Comparison of ENCODE assay signal across 12 mouse cellular contexts in the genomic region with DNA sequence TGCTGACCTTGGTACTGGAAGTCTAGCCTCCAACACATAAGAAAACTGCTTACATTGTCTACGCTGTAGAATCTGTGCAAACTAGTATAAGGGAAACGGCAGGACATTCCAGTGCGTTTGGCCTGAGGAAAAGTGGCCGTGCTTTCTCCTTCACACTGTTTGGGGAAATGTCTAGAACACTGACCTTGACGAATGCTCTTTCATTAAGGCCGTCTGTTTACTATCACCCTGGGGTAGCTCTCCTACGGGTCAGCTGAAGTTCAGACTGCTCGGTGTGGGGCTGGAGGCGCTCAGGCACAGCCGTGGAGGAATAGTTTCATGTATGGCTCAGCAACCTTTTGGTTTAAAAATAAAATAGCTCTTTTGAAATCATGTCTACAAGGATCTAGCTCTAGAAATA. TPM values are rescaled to one million over a fixed set of nuclear protein-coding genes. Genes with fewer than 3 reads are reported as not detected.
DNase-seq lines count a peak whose midpoint lies in the region; ATAC-seq and TF ChIP-seq lines count a peak whose summit lies in the region.
"Had no signal": no experiment of that assay in that cellular context is flagged by ENCODE, and none has a peak within 500 bp of the region (broad histone marks: within the 10 kb centered on the region; RNA-seq: fewer than 3 reads in every experiment).

No protein-coding gene starts in this region.

- H3K27me3 ChIP-seq in heart, embryonic 10.5 days (ENCODE audit: insufficient read depth, poor library complexity, severe bottlenecking), result no peaks in the 10 kb centered on the region
- no peaks in the 10 kb centered on the region for H3K27me3 ChIP-seq in ES-Bruce4 (ENCODE audit: control insufficient read depth, insufficient read depth, low read length, poor library complexity, severe bottlenecking)
- H3K27me3 ChIP-seq in embryonic facial prominence, embryonic 11.5 days (ENCODE audit: control insufficient read depth, insufficient read depth, low read length), result no peaks in the 10 kb centered on the region
- H3K27me3 ChIP-seq in kidney, postnatal 0 days (ENCODE audit: insufficient read depth, low read length), result no peaks in the 10 kb centered on the region
- H3K27me3 ChIP-seq: midbrain, embryonic 12.5 days had no signal

- TF ChIP-seq EP300 in ES-Bruce4 (IDR thresholded peaks at IDR 0.05; ENCODE audit: insufficient read depth, low read depth, low read length), result 0 out of 2 replicates have a peak, but pooled peaks have one; percentile 31

- no peak overlapping the region for H3K4me2 ChIP-seq in embryonic facial prominence, embryonic 11.5 days (ENCODE audit: low read depth, low read length)
- H3K4me2 ChIP-seq in kidney, postnatal 0 days (ENCODE audit: low read length), result no peak overlapping the region
- H3K4me2 ChIP-seq: limb, embryonic 12.5 days; midbrain, embryonic 12.5 days had no signal

- TF ChIP-seq POLR2A in ES-Bruce4 (IDR thresholded peaks at IDR 0.05; ENCODE audit: insufficient read depth, low read length), result no peak

- no peaks in the 10 kb centered on the region for H3K36me3 ChIP-seq in heart, embryonic 10.5 days
- H3K36me3 ChIP-seq in ES-Bruce4 (ENCODE audit: control insufficient read depth, insufficient read depth, low read length, poor library complexity, severe bottlenecking), result no peaks in the 10 kb centered on the region
- H3K36me3 ChIP-seq in embryonic facial prominence, embryonic 11.5 days (replicated peaks; ENCODE audit: control insufficient read depth, insufficient read depth, low read depth, low read length), result no peaks in the 10 kb centered on the region
- H3K36me3 ChIP-seq in kidney, postnatal 0 days (ENCODE audit: insufficient read depth, low read length), result no peaks in the 10 kb centered on the region
- H3K36me3 ChIP-seq: limb, embryonic 12.5 days; midbrain, embryonic 12.5 days had no signal

- ATAC-seq in embryonic facial prominence, embryonic 11.5 days (replicated peaks; ENCODE audit: insufficient number of reproducible peaks, low FRiP score, low TSS enrichment, low read depth), result no peak
- ATAC-seq in kidney, postnatal 0 days (replicated peaks; ENCODE audit: low FRiP score, low read depth), result peak; percentile 86
- no peak for ATAC-seq in CD4-positive, CD25-positive, alpha-beta regulatory T cell, adult 4 months

- 0 out of 2 replicates have a peak overlapping the region, but pooled peaks have one; percentile 12 for H3K4me3 ChIP-seq in heart, embryonic 10.5 days
- no peak overlapping the region for H3K4me3 ChIP-seq in ES-Bruce4 (ENCODE audit: low read depth, low read length)
- no peak overlapping the region for H3K4me3 ChIP-seq in embryonic facial prominence, embryonic 11.5 days (ENCODE audit: low read depth, low read length)
- H3K4me3 ChIP-seq in kidney, postnatal 0 days (replicated peaks; ENCODE audit: low read depth, low read length), result no peak overlapping the region
- H3K4me3 ChIP-seq: limb, embryonic 12.5 days; midbrain, embryonic 12.5 days had no signal

- no peak for DNase-seq in heart, embryonic 10.5 days (ENCODE audit: low spot score)
- DNase-seq in heart, postnatal 25 days (ENCODE audit: low spot score), result no peak
- DNase-seq in embryonic facial prominence, embryonic 11.5 days (ENCODE audit: low spot score), result peak; percentile 48
- peak; percentile 57 for DNase-seq in kidney, postnatal 0 days (ENCODE audit: low spot score)
- no peak for DNase-seq in retina, embryonic 14.5 days (ENCODE audit: low spot score)
- DNase-seq in retina, postnatal 1 day, result no peak
- DNase-seq: adrenal gland, postnatal 10 days; cerebellum, adult 11 months had no signal

- intact Hi-C loops in heart, postnatal 25 days (cut with DNase I), result loop anchor here (5.0 kb wide), 1 partner anchor 38 kb away; no protein-coding TSS in a partner anchor

- no peak for TF ChIP-seq CTCF in ES-Bruce4 (IDR thresholded peaks at IDR 0.05; ENCODE audit: low read depth, low read length)
- TF ChIP-seq CTCF in kidney, postnatal 0 days (IDR thresholded peaks at IDR 0.05; ENCODE audit: low read depth), result no peak

- H3K4me1 ChIP-seq in heart, embryonic 10.5 days, result peaks cover 17% of the 10 kb centered on the region
- H3K4me1 ChIP-seq in ES-Bruce4 (ENCODE audit: control insufficient read depth, insufficient read depth, low read length), result no peaks in the 10 kb centered on the region
- H3K4me1 ChIP-seq in embryonic facial prominence, embryonic 11.5 days (ENCODE audit: control insufficient read depth, insufficient read depth, low read length), result no peaks in the 10 kb centered on the region
- 0 out of 2 replicates have a peak, but pooled peaks cover 3% of the 10 kb centered on the region for H3K4me1 ChIP-seq in kidney, postnatal 0 days (replicated peaks; ENCODE audit: insufficient read depth, low read length)
- H3K4me1 ChIP-seq: limb, embryonic 12.5 days; midbrain, embryonic 12.5 days had no signal

- 27% methylated on average over 10 of the region's 10 CpGs for WGBS in heart, embryonic 10.5 days
- 46% methylated on average over 10 of the region's 10 CpGs for WGBS in embryonic facial prominence, embryonic 11.5 days
- 17% methylated on average over 10 of the region's 10 CpGs for WGBS in kidney, postnatal 0 days

- H3K27ac ChIP-seq in heart, embryonic 10.5 days, result peak overlapping the region; percentile 62
- no peak overlapping the region for H3K27ac ChIP-seq in ES-Bruce4 (ENCODE audit: insufficient read depth, low read length)
- H3K27ac ChIP-seq in embryonic facial prominence, embryonic 11.5 days (replicated peaks; ENCODE audit: low read depth, low read length), result no peak overlapping the region
- H3K27ac ChIP-seq in kidney, postnatal 0 days, result no peak overlapping the region
- H3K27ac ChIP-seq: limb, embryonic 12.5 days; midbrain, embryonic 12.5 days had no signal

- no peak overlapping the region for H3K9ac ChIP-seq in ES-Bruce4 (ENCODE audit: low read depth, poor library complexity, severe bottlenecking)
- no peak overlapping the region for H3K9ac ChIP-seq in embryonic facial prominence, embryonic 11.5 days (replicated peaks; ENCODE audit: low read length)
- H3K9ac ChIP-seq in kidney, postnatal 0 days (ENCODE audit: low read depth, low read length), result no peak overlapping the region
- H3K9ac ChIP-seq: limb, embryonic 12.5 days; midbrain, embryonic 12.5 days had no signal

- H3K9me3 ChIP-seq in heart, embryonic 10.5 days, result no peaks in the 10 kb centered on the region
- H3K9me3 ChIP-seq in ES-Bruce4 (replicated peaks; ENCODE audit: control insufficient read depth, insufficient read depth, low read length, poor library complexity, severe bottlenecking), result no peaks in the 10 kb centered on the region
- no peaks in the 10 kb centered on the region for H3K9me3 ChIP-seq in embryonic facial prominence, embryonic 11.5 days (replicated peaks; ENCODE audit: control insufficient read depth, low read length)
- H3K9me3 ChIP-seq in kidney, postnatal 0 days (replicated peaks; ENCODE audit: low read length), result no peaks in the 10 kb centered on the region
- H3K9me3 ChIP-seq: limb, embryonic 12.5 days; midbrain, embryonic 12.5 days had no signal

RNA-seq across cellular contexts. Expression of gene Rc3h1, which starts 6.5 kb away (rescaled TPM):
- polyA plus RNA-seq in heart, embryonic 10.5 days (2016; fragmentation: Nextera tagmentation; extraction: Ambion mirVana), result 7.0 and 7.7 TPM in 2 replicates
- 10 to 100 TPM; 39.5 to 49.1 TPM for total RNA-seq in heart, postnatal 25 days (2021)
- polyA plus RNA-seq in ES-Bruce4 (2011; ENCODE audit: insufficient read depth, insufficient read length, low read depth, missing spikeins), result 33.1 and 36.9 TPM in 2 replicates
- 8.2 and 8.4 TPM in 2 replicates for polyA plus RNA-seq in embryonic facial prominence, embryonic 11.5 days (2014; fragmentation: Nextera tagmentation; extraction: Ambion mirVana)
- 5.9 and 6.4 TPM in 2 replicates for polyA plus RNA-seq in kidney, postnatal 0 days (2015; fragmentation: Nextera tagmentation; extraction: Ambion mirVana)
- polyA plus RNA-seq in CD4-positive, CD25-positive, alpha-beta regulatory T cell, adult 4 months (2017; shearing (Covaris generic)), result 10 to 100 TPM; 13.1 to 14.3 TPM

Comparison
In these comparisons a context has a peak if more than half of its experiments do, and no peak if none do; other contexts are left out.
1. DNase-seq: peak in embryonic facial prominence, embryonic 11.5 days (single experiment) and kidney, postnatal 0 days (single experiment); none in heart, embryonic 10.5 days (single experiment), heart, postnatal 25 days (single experiment), retina, embryonic 14.5 days (single experiment) and retina, postnatal 1 day (single experiment).